In genomic region chr13:69482751-69483150, GRCm38 (mm10) we compare ENCODE assay signal across 8 mouse cellular contexts. TPM values are rescaled to one million over a fixed set of nuclear protein-coding genes. Genes with fewer than 3 reads are reported as not detected.
A peak's percentile ranks its signal among the peaks of the same experiment; 100 is the strongest.
DNase-seq lines count a peak whose midpoint lies in the region; ATAC-seq and TF ChIP-seq lines count a peak whose summit lies in the region.

No protein-coding gene starts in this region.

- H3K9me3 ChIP-seq in lung, postnatal 0 days (ENCODE audit: low read length) = no peaks in the 10 kb centered on the region
- H3K9me3 ChIP-seq in liver, embryonic 12.5 days (replicated peaks) = no peaks in the 10 kb centered on the region

- no peak overlapping the region for H3K9ac ChIP-seq in lung, postnatal 0 days (replicated peaks; ENCODE audit: low read depth)
- no peak overlapping the region for H3K9ac ChIP-seq in liver, embryonic 12.5 days

- no peak overlapping the region for H3K4me3 ChIP-seq in lung, postnatal 0 days (ENCODE audit: low read depth, low read length)
- no peak overlapping the region for H3K4me3 ChIP-seq in liver, embryonic 12.5 days

- H3K27me3 ChIP-seq in lung, postnatal 0 days (replicated peaks; ENCODE audit: insufficient read depth, low read length) = 0 out of 2 replicates have a peak, but pooled peaks cover 5% of the 10 kb centered on the region
- H3K27me3 ChIP-seq in liver, embryonic 12.5 days (replicated peaks) = peaks cover 83% of the 10 kb centered on the region

- peaks cover 9% of the 10 kb centered on the region; the same call in 1 of the 2 replicates for H3K4me1 ChIP-seq in lung, postnatal 0 days (ENCODE audit: insufficient read depth, low read depth, low read length)
- 0 out of 2 replicates have a peak, but pooled peaks cover 5% of the 10 kb centered on the region for H3K4me1 ChIP-seq in liver, embryonic 12.5 days

- peak overlapping the region; percentile 55; the same call in 1 of the 2 replicates for H3K4me2 ChIP-seq in lung, postnatal 0 days (replicated peaks; ENCODE audit: low read depth, low read length)
- no peak overlapping the region for H3K4me2 ChIP-seq in liver, embryonic 12.5 days

- TF ChIP-seq EP300 in lung, postnatal 0 days (IDR thresholded peaks at IDR 0.05) = no peak

- no peak for TF ChIP-seq CTCF in lung, postnatal 0 days (IDR thresholded peaks at IDR 0.05)

- no peaks in the 10 kb centered on the region for H3K36me3 ChIP-seq in lung, postnatal 0 days (ENCODE audit: insufficient read depth, low read length)
- H3K36me3 ChIP-seq in liver, embryonic 12.5 days = no peaks in the 10 kb centered on the region

- H3K27ac ChIP-seq in lung, postnatal 0 days (ENCODE audit: low read length) = no peak overlapping the region
- H3K27ac ChIP-seq in liver, embryonic 12.5 days = no peak overlapping the region

- WGBS in lung, postnatal 0 days = 40% methylated on average over 8 of the region's 8 CpGs
- 43% methylated on average over 8 of the region's 8 CpGs for WGBS in liver, embryonic 12.5 days (ENCODE audit: insufficient replicate concordance)

- intact Hi-C loops in heart, postnatal 36 days (cut with DNase I) = no loop called here

- no peak for ATAC-seq in lung, postnatal 0 days
- ATAC-seq in liver, embryonic 12.5 days = no peak

- peak; percentile 7 for DNase-seq in adrenal gland, postnatal 10 days
- no peak for DNase-seq in adrenal gland, postnatal 25 days
- DNase-seq in lung, postnatal 0 days (ENCODE audit: low spot score) = no peak
- no peak for DNase-seq in lung, postnatal 36 days
- DNase-seq in heart, postnatal 36 days = peak; percentile 20 to 52
- DNase-seq in retina, postnatal 1 day = peak; percentile 72
- no peak for DNase-seq in urinary bladder, adult 18-20 months (ENCODE audit: low spot score in 2 of 2)

RNA-seq across cellular contexts. Expression of gene Nsun2, which starts 50.8 kb away (rescaled TPM):
- 10 to 100 TPM; 68.5 to 81.1 TPM for total RNA-seq in adrenal gland, postnatal 10 days (2021)
- total RNA-seq in adrenal gland, postnatal 25 days (2021) = 84.4 and 102 TPM in 2 replicates
- 34.7 and 38.1 TPM in 2 replicates for polyA plus RNA-seq in lung, postnatal 0 days (2015; fragmentation: Nextera tagmentation; extraction: Ambion mirVana)
- total RNA-seq in heart, postnatal 36 days (2021) = 10 to 100 TPM; 41.4 to 48.9 TPM
- polyA plus RNA-seq in liver, embryonic 12.5 days (2016; fragmentation: Nextera tagmentation; extraction: Ambion mirVana) = 184 and 189 TPM in 2 replicates

RNA-seq across cellular contexts. Expression of gene Tent4a, which starts 51.7 kb away (rescaled TPM):
- total RNA-seq in adrenal gland, postnatal 10 days (2021) = 10 to 100 TPM; 18.6 to 19.1 TPM
- 23.4 and 25.4 TPM in 2 replicates for total RNA-seq in adrenal gland, postnatal 25 days (2021)
- polyA plus RNA-seq in lung, postnatal 0 days (2015; fragmentation: Nextera tagmentation; extraction: Ambion mirVana) = 3.1 TPM in 2 replicates
- total RNA-seq in heart, postnatal 36 days (2021) = 10 to 100 TPM; 12.8 to 14.4 TPM
- 2.9 and 3.0 TPM in 2 replicates for polyA plus RNA-seq in liver, embryonic 12.5 days (2016; fragmentation: Nextera tagmentation; extraction: Ambion mirVana)

Comparison
In these comparisons a context has a peak if more than half of its experiments do, and no peak if none do; other contexts are left out.
1. DNase-seq: peak in adrenal gland, postnatal 10 days (single experiment), heart, postnatal 36 days (2 of 2) and retina, postnatal 1 day (single experiment); none in adrenal gland, postnatal 25 days (single experiment), lung, postnatal 0 days (single experiment), lung, postnatal 36 days (single experiment) and urinary bladder, adult 18-20 months (0 of 2).